Mouse (Mus musculus): ENCODE data around the gene Dnaaf3.

DNA sequence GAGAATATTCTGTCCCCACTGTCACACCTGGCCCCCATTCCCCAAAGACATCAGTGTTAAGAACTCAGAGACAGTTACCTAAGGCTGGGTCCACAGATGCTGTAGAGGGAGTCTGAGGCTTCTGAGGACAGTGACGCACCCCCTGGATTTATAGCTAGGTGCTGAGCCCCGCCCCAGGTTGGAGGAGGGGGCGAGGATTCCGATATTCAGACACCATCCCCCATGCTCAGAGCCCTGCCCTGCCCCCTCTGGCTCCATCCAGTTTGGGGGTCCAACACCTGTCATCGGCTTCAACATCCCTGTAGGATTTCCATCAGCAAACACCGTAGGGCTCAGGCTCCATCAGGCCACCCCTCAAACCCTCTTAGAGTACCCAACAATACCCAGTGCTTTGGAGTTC, 16.4 kb downstream of the Dnaaf3 start:
- TF ChIP-seq CTCF (IDR thresholded peaks at IDR 0.05; ENCODE audit: extremely low read depth, insufficient read depth, insufficient read length, insufficient replicate concordance): no peak
- no peak for TF ChIP-seq POLR2A (IDR thresholded peaks at IDR 0.05; ENCODE audit: low read depth, low read length)

Measured in spleen, adult 2 months (tissue).